ENCODE assay signal across 18 mouse cellular contexts in genomic region chr9:35344374-35344773, GRCm38 (mm10).
DNase-seq lines count a peak whose midpoint lies in the region; ATAC-seq and TF ChIP-seq lines count a peak whose summit lies in the region.
"Had no signal": no experiment of that assay in that cellular context is flagged by ENCODE, and none has a peak within 500 bp of the region (broad histone marks: within the 10 kb centered on the region; RNA-seq: fewer than 3 reads in every experiment).

No protein-coding gene starts in this region.

- no peak for TF ChIP-seq CTCF in lung, embryonic 14.5 days (IDR thresholded peaks at IDR 0.05; ENCODE audit: low read depth)
- no peak for TF ChIP-seq CTCF in lung, adult 2 months (IDR thresholded peaks at IDR 0.05; ENCODE audit: insufficient read depth, low read length)

- no peak overlapping the region for H3K4me2 ChIP-seq in forebrain, embryonic 13.5 days
- H3K4me2 ChIP-seq in lung, embryonic 14.5 days = no peak overlapping the region
- H3K4me2 ChIP-seq in limb, embryonic 11.5 days (ENCODE audit: low read depth, severe bottlenecking) = no peak overlapping the region
- no peak overlapping the region for H3K4me2 ChIP-seq in kidney, embryonic 15.5 days
- H3K4me2 ChIP-seq: embryonic facial prominence, embryonic 13.5 days; forebrain, embryonic 12.5 days; limb, embryonic 13.5 days; neural tube, embryonic 12.5 days had no signal

- 0 out of 2 replicates have a peak overlapping the region, but pooled peaks have one; percentile 25 for H3K27ac ChIP-seq in forebrain, embryonic 13.5 days
- no peak overlapping the region for H3K27ac ChIP-seq in forebrain, embryonic 10.5 days
- H3K27ac ChIP-seq in lung, embryonic 14.5 days (ENCODE audit: low read depth) = no peak overlapping the region
- H3K27ac ChIP-seq in embryonic facial prominence, embryonic 10.5 days (replicated peaks) = peak overlapping the region; percentile 49
- 0 out of 2 replicates have a peak overlapping the region, but pooled peaks have one; percentile 9 for H3K27ac ChIP-seq in limb, embryonic 11.5 days (replicated peaks; ENCODE audit: low read depth, low read length)
- H3K27ac ChIP-seq in kidney, embryonic 15.5 days = no peak overlapping the region
- H3K27ac ChIP-seq: embryonic facial prominence, embryonic 13.5 days; forebrain, embryonic 12.5 days; macrophage; neural tube, embryonic 12.5 days had no signal

- 45% methylated on average over 6 of the region's 6 CpGs for WGBS in forebrain, embryonic 13.5 days
- WGBS in forebrain, embryonic 10.5 days = 67% methylated on average over 6 of the region's 6 CpGs
- WGBS in lung, embryonic 14.5 days = 12% methylated on average over 6 of the region's 6 CpGs
- 14% methylated on average over 6 of the region's 6 CpGs for WGBS in lung, adult 2 months
- 52% methylated on average over 6 of the region's 6 CpGs for WGBS in embryonic facial prominence, embryonic 10.5 days
- WGBS in limb, embryonic 11.5 days = 24% methylated on average over 6 of the region's 6 CpGs
- 36% methylated on average over 6 of the region's 6 CpGs for WGBS in kidney, embryonic 15.5 days

- no peak overlapping the region for H3K4me3 ChIP-seq in forebrain, embryonic 13.5 days
- H3K4me3 ChIP-seq in forebrain, embryonic 10.5 days = no peak overlapping the region
- H3K4me3 ChIP-seq in lung, embryonic 14.5 days (ENCODE audit: low read depth, low read length) = no peak overlapping the region
- no peak overlapping the region for H3K4me3 ChIP-seq in lung, adult 2 months (replicated peaks; ENCODE audit: extremely low read depth, low read depth, low read length)
- H3K4me3 ChIP-seq in embryonic facial prominence, embryonic 10.5 days = no peak overlapping the region
- no peak overlapping the region for H3K4me3 ChIP-seq in limb, embryonic 11.5 days (ENCODE audit: low read depth, low read length)
- H3K4me3 ChIP-seq in kidney, embryonic 15.5 days (replicated peaks) = no peak overlapping the region
- H3K4me3 ChIP-seq: embryonic facial prominence, embryonic 13.5 days; forebrain, embryonic 12.5 days; limb, embryonic 13.5 days; neural tube, embryonic 12.5 days had no signal

- H3K4me1 ChIP-seq in forebrain, embryonic 13.5 days = peaks cover 45% of the 10 kb centered on the region
- peaks cover 49% of the 10 kb centered on the region for H3K4me1 ChIP-seq in forebrain, embryonic 10.5 days
- peaks cover 32% of the 10 kb centered on the region for H3K4me1 ChIP-seq in lung, embryonic 14.5 days (ENCODE audit: insufficient read depth)
- H3K4me1 ChIP-seq in lung, adult 2 months (ENCODE audit: control insufficient read depth, insufficient read depth, low read length) = peaks cover 7% of the 10 kb centered on the region; the same call in 1 of the 2 replicates
- H3K4me1 ChIP-seq in embryonic facial prominence, embryonic 10.5 days = peaks cover 53% of the 10 kb centered on the region
- peaks cover 34% of the 10 kb centered on the region for H3K4me1 ChIP-seq in limb, embryonic 11.5 days (ENCODE audit: control insufficient read depth, insufficient read depth, low read length)
- peaks cover 20% of the 10 kb centered on the region; the same call in 1 of the 2 replicates for H3K4me1 ChIP-seq in kidney, embryonic 15.5 days

- peaks cover 23% of the 10 kb centered on the region; the same call in 1 of the 2 replicates for H3K27me3 ChIP-seq in forebrain, embryonic 13.5 days
- H3K27me3 ChIP-seq in forebrain, embryonic 10.5 days (ENCODE audit: poor library complexity, severe bottlenecking) = peaks cover 58% of the 10 kb centered on the region
- no peaks in the 10 kb centered on the region for H3K27me3 ChIP-seq in lung, embryonic 14.5 days (ENCODE audit: insufficient read depth, low read length)
- H3K27me3 ChIP-seq in embryonic facial prominence, embryonic 10.5 days (replicated peaks; ENCODE audit: low read depth, poor library complexity, severe bottlenecking) = peaks cover 43% of the 10 kb centered on the region
- H3K27me3 ChIP-seq in limb, embryonic 11.5 days (ENCODE audit: control insufficient read depth, insufficient read depth, low read length) = no peaks in the 10 kb centered on the region
- no peaks in the 10 kb centered on the region for H3K27me3 ChIP-seq in kidney, embryonic 15.5 days
- H3K27me3 ChIP-seq: embryonic facial prominence, embryonic 13.5 days; limb, embryonic 13.5 days had no signal

- H3K36me3 ChIP-seq in forebrain, embryonic 13.5 days (ENCODE audit: poor library complexity, severe bottlenecking) = no peaks in the 10 kb centered on the region
- H3K36me3 ChIP-seq in forebrain, embryonic 10.5 days (replicated peaks) = no peaks in the 10 kb centered on the region
- H3K36me3 ChIP-seq in lung, embryonic 14.5 days (ENCODE audit: insufficient read depth) = no peaks in the 10 kb centered on the region
- no peaks in the 10 kb centered on the region for H3K36me3 ChIP-seq in embryonic facial prominence, embryonic 10.5 days (replicated peaks)
- no peaks in the 10 kb centered on the region for H3K36me3 ChIP-seq in limb, embryonic 11.5 days (ENCODE audit: control insufficient read depth, insufficient read depth, low read length)
- H3K36me3 ChIP-seq in kidney, embryonic 15.5 days = no peaks in the 10 kb centered on the region
- H3K36me3 ChIP-seq: embryonic facial prominence, embryonic 13.5 days; forebrain, embryonic 12.5 days; limb, embryonic 13.5 days; neural tube, embryonic 12.5 days had no signal

- H3K9me3 ChIP-seq in forebrain, embryonic 13.5 days (replicated peaks) = no peaks in the 10 kb centered on the region
- H3K9me3 ChIP-seq in forebrain, embryonic 10.5 days = no peaks in the 10 kb centered on the region
- H3K9me3 ChIP-seq in lung, embryonic 14.5 days (ENCODE audit: low read depth, low read length) = no peaks in the 10 kb centered on the region
- no peaks in the 10 kb centered on the region for H3K9me3 ChIP-seq in embryonic facial prominence, embryonic 10.5 days
- H3K9me3 ChIP-seq in limb, embryonic 11.5 days (ENCODE audit: control insufficient read depth, low read length) = no peaks in the 10 kb centered on the region
- no peaks in the 10 kb centered on the region for H3K9me3 ChIP-seq in kidney, embryonic 15.5 days (replicated peaks)
- H3K9me3 ChIP-seq: embryonic facial prominence, embryonic 13.5 days; forebrain, embryonic 12.5 days; limb, embryonic 13.5 days; neural tube, embryonic 12.5 days had no signal

- no peak for DNase-seq in forebrain, embryonic 10.5 days (ENCODE audit: extremely low spot score, low spot score)
- peak; percentile 84 for DNase-seq in lung, embryonic 14.5 days
- DNase-seq in lung, adult 2 months = no peak
- DNase-seq in embryonic facial prominence, embryonic 10.5 days (ENCODE audit: low spot score) = peak; percentile 11
- no peak for DNase-seq in limb, embryonic 11.5 days (ENCODE audit: low spot score)
- DNase-seq in embryo, embryonic 10.5 days (ENCODE audit: low spot score) = no peak
- DNase-seq: cerebellum, adult 8-10 months; gastrocnemius, postnatal 36 days; kidney, postnatal 10 days; midbrain, embryonic 14.5 days; right cerebral cortex, postnatal 4 days had no signal

- ATAC-seq in forebrain, embryonic 13.5 days = no peak
- ATAC-seq in lung, embryonic 14.5 days (ENCODE audit: insufficient read depth) = peak; percentile 83
- ATAC-seq in limb, embryonic 11.5 days (ENCODE audit: insufficient number of reproducible peaks, low FRiP score, low TSS enrichment, low read depth) = no peak
- ATAC-seq in kidney, embryonic 15.5 days (replicated peaks; ENCODE audit: low FRiP score) = no peak

- TF ChIP-seq POLR2A in lung, adult 2 months (IDR thresholded peaks at IDR 0.05; ENCODE audit: borderline replicate concordance, extremely low read depth, low read depth, low read length) = no peak

- no peak overlapping the region for H3K9ac ChIP-seq in forebrain, embryonic 13.5 days
- H3K9ac ChIP-seq in lung, embryonic 14.5 days = no peak overlapping the region
- no peak overlapping the region for H3K9ac ChIP-seq in limb, embryonic 11.5 days (ENCODE audit: low read length)
- no peak overlapping the region for H3K9ac ChIP-seq in kidney, embryonic 15.5 days
- H3K9ac ChIP-seq: embryonic facial prominence, embryonic 13.5 days; forebrain, embryonic 12.5 days; limb, embryonic 13.5 days; neural tube, embryonic 12.5 days had no signal

Comparison
In these comparisons a context has a peak if more than half of its experiments do, and no peak if none do; other contexts are left out.
1. H3K27ac ChIP-seq: peak in forebrain, embryonic 13.5 days (single experiment), embryonic facial prominence, embryonic 10.5 days (single experiment) and limb, embryonic 11.5 days (single experiment); none in forebrain, embryonic 10.5 days (single experiment), lung, embryonic 14.5 days (single experiment) and kidney, embryonic 15.5 days (single experiment).
2. DNase-seq: peak in lung, embryonic 14.5 days (single experiment) and embryonic facial prominence, embryonic 10.5 days (single experiment); none in forebrain, embryonic 10.5 days (single experiment), lung, adult 2 months (single experiment), limb, embryonic 11.5 days (single experiment) and embryo, embryonic 10.5 days (single experiment).